Mouse (Mus musculus) forelimb bud, embryonic 11.5 days (tissue): Measurements from ENCODE around the gene C1qtnf4.
"Not testable (repeated sequence)": the region's sequence is repeated elsewhere in the genome, so short reads cannot be mapped to it uniquely, and the experiment has no call there.

Experiments
- DNase-seq: peaks from one replicate; pipeline ENCODE4 v3.0.0-alpha.2; 2012; ENCODE audit warnings: low read depth, low spot score

C1qtnf4 gene

GRCm38 (mm10) chr2:90881824-90882223 lies 3.8 kb upstream of the C1qtnf4 start:
- DNase-seq = no peak

- no peak for DNase-seq
Measured at GRCm38 (mm10) chr2:90886436-90886835, 776 bp downstream of the C1qtnf4 start.

GRCm38 (mm10) chr2:90887627-90888026 lies 2.0 kb downstream of the C1qtnf4 start:
- no peak for DNase-seq

GRCm38 (mm10) chr2:90889550-90890548 lies 4.2 kb downstream of the C1qtnf4 start:
- peak; percentile 70 for DNase-seq

- DNase-seq = no peak
Measured at GRCm38 (mm10) chr2:90893673-90894298, 8.1 kb downstream of the C1qtnf4 start.

GRCm38 (mm10) chr2:90894299-90894677 lies 8.6 kb downstream of the C1qtnf4 start:
- not testable (repeated sequence) for DNase-seq

GRCm38 (mm10) chr2:90903398-90903797 lies 17.7 kb downstream of the C1qtnf4 start:
- no peak for DNase-seq

- peak; percentile 93 for DNase-seq
Measured at GRCm38 (mm10) chr2:90904076-90904855, 18.6 kb downstream of the C1qtnf4 start, which contains the start of the genes Kbtbd4 and Ndufs3. Kbtbd4 (plus strand) TSS chr2:90904740. Ndufs3 (minus strand) TSS chr2:90904827.

GRCm38 (mm10) chr2:90904856-90905224 lies 19.2 kb downstream of the C1qtnf4 start:
- DNase-seq = no peak

GRCm38 (mm10) chr2:90906721-90907120 lies 21.1 kb downstream of the C1qtnf4 start:
- no peak for DNase-seq

GRCm38 (mm10) chr2:90910861-90911260 lies 25.2 kb downstream of the C1qtnf4 start:
- DNase-seq = no peak

GRCm38 (mm10) chr2:90911668-90912067 lies 26.0 kb downstream of the C1qtnf4 start:
- DNase-seq = no peak

- no peak for DNase-seq
Measured at GRCm38 (mm10) chr2:90913671-90914070, 28.0 kb downstream of the C1qtnf4 start.

- DNase-seq = no peak
Measured at GRCm38 (mm10) chr2:90915516-90915915, 29.9 kb downstream of the C1qtnf4 start.

GRCm38 (mm10) chr2:90916560-90917232 lies 31.0 kb downstream of the C1qtnf4 start:
- no peak for DNase-seq

GRCm38 (mm10) chr2:90917233-90917998 lies 31.8 kb downstream of the C1qtnf4 start:
- DNase-seq = peak; percentile 61

- DNase-seq = no peak
Measured at GRCm38 (mm10) chr2:90917999-90918698, 32.5 kb downstream of the C1qtnf4 start.

- DNase-seq = no peak
Measured at GRCm38 (mm10) chr2:90921178-90921577, 35.5 kb downstream of the C1qtnf4 start.

GRCm38 (mm10) chr2:90922636-90923035 lies 37.0 kb downstream of the C1qtnf4 start:
- no peak for DNase-seq

- DNase-seq = no peak
Measured at GRCm38 (mm10) chr2:90928566-90928965, 42.9 kb downstream of the C1qtnf4 start.
